Mouse (Mus musculus) urinary bladder, postnatal 25 days (tissue): ENCODE data around the gene Zfp260.
"Not testable (repeated sequence)": the region's sequence is repeated elsewhere in the genome, so short reads cannot be mapped to it uniquely, and the experiment has no call there.

Experiments used
- DNase-seq: peaks from one replicate; pipeline ENCODE4 v3.0.0; 2022; ENCODE audit warnings: low spot score

Zfp260 gene

DNA sequence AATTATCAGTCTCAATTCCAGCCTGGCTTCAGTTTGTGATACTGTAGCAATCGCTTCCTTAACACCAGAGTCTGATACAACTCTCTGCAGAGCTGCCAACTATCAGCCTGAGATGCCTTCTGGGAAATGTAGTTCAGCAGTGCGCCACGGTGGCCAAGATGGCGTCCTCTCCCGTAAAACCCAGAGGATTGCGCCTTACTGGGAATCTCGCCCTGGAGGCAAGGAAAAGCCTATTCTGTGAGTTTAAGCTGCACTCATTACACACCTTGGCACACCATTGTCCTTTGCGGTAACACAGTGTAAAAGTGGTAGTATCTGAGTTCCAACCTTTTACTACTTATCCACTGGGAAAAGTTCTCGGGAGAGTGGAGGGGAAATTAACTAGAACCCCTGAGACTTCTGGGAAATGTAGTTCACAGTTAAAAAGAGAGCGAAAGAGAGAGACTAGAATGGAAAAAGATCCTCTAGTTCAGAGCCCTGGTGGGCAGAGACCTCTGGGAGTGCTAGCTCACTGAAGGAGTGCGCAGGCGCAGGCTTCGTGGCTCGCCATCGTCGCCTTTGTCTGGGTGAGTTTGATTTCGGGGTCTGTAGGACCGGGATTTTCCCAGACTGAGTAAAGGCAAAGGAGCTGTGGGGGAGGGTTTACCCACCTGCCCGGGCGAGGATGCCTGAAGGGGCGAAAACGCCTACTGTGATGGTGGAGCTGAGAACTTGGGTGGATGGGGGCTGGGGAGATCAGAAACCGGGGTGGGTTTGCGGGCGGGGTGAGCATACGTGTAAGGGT, at the start of gene Zfp260:
Gene Zfp260, plus strand, starts transcription at position 132 of the 784 bp plus-strand sequence.
- peak; percentile 85 for DNase-seq

DNA sequence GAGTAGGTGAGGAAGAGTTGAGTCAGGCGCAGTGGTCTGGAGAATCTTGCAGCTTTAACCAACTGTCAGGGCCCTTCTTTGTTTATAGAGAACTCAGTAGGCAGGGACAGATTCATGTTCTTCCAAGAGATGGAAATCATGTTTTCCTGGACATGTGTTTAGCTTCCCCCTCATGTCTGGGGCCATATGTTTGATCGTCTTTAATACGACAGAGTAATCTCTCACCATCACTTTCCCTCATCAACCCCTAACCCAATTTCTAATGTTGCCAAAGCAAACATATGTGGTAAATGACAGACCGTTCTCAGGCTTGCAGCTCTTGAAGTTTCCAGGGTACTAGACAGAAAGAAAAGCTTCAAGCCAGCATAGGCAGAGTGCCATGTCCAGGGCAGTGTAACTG, 46.5 kb upstream of the Zfp260 start:
- no peak for DNase-seq

DNA sequence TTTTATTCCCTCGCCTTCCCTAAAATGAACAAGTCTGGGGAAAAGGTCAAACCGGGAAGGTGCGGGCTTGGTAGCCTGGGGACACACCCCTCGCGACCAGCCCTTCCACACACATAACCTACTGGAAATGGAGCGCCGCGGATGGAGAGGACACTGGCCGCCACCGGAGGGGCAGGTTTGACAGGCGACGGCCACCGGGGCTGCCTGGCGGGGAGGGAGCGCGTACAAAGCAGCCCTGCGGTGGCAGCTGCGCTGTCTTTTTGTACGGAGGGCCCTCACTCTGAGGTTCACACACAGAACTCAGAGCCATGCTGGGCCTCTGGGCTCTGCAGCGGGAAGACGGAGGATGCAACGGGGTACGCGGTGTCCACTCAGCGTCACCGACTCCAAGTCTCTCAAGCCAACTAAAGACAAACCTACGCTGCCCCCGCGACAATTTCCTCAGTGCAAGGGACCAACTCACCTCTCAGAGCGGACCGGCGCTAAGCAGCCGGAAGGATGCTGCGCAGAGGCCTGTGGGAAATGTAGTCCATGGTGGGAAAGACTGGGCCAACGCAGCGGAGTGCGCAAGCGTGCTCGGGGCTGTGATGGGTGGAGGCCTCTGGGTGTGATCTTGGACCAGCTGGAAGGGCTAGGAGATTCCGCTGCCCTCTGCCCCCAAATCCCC, 43.6 kb upstream of the Zfp260 start, which contains the start of gene Zfp14:
Gene Zfp14, minus strand, starts transcription at position 499 of the 667 bp plus-strand sequence.
- DNase-seq, result peak; percentile 86

DNA sequence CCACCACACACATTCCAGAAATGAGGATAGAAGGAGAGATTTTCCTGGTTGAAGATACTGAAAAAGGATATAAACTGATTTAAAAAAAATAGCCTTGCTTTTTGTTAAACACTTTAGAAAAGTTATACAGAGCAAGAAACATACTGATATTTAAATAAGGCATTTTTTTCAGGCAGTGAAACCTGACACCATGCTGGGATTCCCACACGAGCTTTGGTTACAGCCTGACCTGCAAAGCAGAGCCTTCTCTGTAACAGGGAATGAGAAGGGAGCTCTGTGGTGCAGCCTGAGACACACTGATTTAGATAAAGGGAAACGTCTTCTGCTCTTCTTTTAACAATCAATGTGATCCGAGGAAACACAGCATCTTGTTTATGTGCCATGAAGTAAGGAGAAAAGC, 41.0 kb upstream of the Zfp260 start:
- DNase-seq, result no peak

DNA sequence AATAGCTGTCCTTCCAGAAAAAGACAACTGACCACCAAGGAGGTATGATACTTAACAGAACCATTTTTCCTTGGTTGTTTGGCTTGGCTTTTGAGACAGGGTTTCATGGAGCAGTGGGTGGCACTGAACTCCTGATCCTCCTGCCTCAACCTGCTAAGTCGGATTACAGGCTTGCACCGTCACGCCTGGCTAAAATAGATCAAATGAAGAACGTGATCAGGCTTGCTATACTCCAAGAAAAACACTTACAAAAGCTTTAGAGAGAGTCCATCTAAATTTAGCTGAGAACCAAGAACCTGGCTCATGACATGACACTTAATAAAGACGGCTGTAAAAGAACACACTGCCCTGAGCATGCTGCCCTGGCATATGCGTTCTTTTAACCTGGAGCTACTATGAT, 34.2 kb upstream of the Zfp260 start:
- DNase-seq, result no peak

DNA sequence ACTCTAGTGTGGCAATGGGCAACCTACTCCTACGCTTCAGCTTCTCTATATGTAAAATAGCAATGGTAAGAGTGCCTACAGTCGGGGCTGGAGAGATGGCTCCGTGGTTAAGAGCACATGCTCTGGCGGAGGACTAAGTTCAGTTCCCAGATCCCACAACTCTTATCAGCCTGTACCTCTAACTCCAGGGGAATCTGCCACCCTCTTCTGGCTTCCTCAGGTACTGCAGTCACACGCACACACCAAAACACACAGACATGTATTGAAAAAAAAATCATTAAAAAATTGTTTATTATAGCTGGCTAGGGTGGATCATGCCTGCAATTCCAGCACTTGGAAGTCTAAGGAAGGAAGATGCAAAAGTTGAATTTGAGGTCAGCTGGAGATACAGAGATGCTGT, 32.1 kb upstream of the Zfp260 start:
- DNase-seq, result no peak

DNA sequence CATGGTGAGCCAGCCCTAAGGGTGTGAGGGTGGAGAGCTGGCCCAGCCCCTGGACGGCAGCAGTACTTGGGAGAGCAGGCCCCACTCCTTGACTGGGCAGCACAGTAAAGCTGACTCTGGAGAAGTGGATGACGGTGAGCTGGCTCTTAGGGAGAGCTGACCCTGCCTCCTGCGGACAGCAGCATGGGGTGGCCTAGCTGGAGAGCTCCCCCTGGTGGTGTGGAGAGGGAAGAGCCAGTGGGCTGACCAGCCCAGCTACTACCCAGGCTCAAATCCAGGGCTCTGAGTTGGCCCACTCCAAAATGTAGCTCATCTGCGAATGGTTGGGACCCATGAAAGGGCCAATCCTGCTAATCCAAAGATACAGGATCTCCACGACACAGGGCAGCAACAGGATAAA, 30.0 kb upstream of the Zfp260 start:
- DNase-seq, result no peak

DNA sequence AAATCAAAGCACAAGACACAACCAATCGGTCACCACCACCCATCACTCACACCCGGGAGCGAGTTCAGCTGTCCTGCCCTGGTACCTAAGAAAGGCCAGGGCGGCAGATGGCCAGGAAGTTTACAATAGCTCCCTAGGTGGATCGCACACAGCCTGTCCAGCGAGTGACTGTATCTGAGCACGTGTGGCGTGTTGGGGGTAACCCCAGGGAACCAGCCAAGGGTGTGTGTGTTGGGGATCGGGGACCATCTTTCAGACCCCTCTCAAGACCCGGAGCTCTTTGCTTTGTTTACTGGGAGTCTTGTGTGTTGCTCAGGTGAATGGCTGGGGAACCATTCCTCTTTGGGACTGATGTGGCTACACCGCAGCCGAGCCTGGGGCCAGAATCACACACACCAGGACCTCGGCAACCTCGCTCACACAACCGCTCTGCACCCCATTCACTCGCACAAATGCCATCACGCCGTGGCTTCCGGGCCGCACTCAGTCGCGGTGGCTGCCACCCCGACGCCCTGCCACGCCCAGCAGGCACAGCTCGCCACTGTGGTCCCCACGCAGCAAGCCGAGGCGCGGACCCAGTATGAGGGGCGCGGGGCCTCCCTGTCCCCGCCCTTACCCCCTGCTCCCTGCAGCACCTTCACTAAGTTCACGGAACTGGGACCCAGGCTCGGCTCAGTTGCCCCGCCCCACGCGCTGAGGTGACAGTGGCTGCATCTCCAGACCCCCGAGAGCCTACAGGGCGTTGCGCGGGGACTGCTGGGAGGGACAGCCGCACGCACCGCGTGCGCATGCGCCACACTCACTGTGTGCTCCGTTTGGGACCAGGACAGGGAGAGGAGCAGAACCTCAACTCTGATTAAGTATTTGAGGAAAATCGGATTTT, 22.2 kb upstream of the Zfp260 start, which contains the start of gene Zfp82:
Gene Zfp82, minus strand, starts transcription at position 755 of the 883 bp plus-strand sequence.
- DNase-seq, result peak; percentile 73

DNA sequence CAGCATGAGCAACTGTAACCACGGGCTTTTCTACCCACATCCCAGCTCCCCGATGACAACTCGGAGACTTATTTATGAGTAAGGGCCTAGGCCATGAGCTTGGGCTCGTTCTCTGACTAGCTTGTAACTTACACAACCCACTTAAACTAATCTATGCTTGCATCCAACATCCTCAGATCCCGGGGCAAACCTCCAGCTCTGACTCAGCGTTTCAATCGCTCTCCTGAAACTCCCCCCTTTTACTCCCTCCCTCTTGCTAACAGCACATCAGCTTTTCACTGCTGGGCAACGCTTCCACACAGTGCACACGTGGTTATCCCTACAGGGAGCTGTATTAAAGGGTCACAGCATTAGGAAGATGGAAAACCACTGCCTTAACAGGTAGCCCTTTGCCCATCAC, 8.1 kb upstream of the Zfp260 start:
- no peak for DNase-seq

DNA sequence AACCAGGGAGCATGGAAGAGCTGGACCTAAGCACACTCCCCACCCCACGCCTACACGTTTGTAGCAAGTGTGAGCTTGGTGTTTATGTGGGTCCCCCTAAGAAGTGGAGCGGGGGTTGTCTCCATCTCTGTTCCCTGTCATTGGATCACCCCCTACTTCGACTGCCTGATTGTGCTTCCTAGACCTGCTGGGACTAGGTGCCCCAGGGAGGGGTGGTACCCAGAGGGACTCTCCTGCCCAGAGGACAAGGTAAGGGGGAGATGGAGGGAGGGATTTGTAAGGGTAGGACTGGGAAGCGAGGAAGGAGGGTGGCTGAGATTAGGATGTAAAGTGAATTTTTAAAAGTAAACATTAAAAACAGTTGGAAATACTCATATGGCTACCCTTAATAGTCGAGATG, 5.2 kb upstream of the Zfp260 start:
- DNase-seq, result no peak

DNA sequence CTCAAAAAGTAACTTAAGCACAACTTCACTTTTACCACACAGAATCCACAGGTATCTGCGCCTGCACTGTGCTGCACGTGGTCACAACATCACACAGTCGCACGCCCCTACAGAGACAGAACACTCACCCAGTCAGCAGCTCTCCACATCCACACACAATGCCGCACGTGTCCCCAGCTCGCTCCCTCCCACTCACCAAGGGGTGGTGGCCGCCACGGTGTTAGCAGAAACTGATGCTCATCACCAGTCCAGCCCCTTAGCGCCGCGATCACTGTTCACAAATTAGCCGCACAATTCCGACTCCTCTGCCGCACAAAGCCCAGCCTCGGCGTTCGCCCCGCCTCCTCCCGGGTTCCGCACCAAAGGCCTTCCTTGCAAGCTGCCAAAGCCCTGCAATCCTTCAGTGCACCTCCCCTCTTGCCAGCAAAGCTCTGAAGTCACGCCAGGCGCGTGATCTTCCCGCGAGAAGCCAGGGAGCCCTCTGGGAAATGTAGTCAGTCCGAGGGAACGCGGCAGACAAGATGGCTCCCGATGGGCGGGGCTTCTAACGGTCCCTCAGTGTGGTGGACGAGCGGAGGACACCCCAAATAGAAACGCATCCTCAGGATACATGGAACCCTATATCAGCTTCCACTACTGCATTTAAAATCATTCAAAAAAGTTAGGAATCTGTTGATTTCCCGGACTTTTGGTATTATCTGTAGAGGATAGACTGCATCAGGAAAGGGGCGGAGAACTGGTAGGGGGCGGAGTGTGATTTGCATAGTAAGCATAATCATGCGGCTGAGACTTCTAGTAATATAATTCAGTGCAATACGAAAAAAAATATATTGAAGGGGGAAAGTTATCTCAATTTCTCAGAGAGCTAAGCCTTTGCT, 4.2 kb upstream of the Zfp260 start, which contains the start of the genes Gm26920 and Zfp566:
Gene Gm26920, minus strand, starts transcription at position 319 of the 878 bp plus-strand sequence.
Gene Zfp566, minus strand, starts transcription at position 436 of the 878 bp plus-strand sequence.
- peak; percentile 90 for DNase-seq

DNA sequence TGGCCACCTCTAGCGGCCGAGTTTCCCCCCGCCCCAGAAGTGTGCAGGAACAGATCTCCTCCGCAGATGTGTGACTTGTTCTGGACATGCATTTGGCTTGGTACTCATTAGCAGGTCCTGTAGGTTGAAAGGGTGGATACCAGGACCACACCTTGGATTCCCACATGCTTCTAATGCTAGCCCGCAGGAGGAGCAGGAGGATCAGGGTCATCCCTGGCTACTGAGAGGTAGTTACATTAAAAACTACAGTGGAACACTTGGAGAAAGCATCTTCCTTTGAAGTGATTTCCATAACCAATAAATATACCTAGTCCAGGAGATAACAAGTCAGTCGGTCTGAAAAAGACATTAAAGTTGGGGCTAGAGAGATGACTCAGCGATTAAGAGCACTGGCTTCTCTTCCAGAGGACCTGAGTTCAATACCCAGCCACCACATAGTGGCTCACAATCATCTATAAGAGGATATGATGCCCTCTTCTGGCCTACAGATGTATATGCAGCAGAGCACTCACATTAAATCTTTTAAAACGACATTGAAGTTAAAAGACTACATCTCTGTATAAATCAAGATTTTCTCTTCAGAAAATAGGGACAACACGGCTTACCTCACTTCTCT, 3.5 kb upstream of the Zfp260 start:
- no peak for DNase-seq

DNA sequence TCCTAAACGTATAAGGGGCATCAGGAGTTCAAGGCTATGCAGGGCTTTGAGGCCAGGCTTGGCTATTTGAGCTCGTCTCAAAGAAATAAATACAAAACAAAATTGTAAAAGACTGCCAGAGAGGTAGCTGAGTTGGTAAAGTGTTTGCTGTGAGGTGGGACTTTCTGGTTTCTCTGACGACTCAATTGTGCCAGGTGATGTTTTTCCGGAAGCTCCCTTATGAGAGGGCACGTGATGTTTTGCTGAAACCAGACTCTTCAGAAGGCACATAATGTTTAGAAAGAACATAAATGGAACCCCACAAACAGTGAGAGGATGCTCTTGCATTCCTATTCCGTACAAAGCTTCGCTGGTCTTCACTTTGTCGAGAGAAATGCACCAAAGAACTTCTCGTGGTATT, 1.9 kb upstream of the Zfp260 start:
- DNase-seq, result no peak

DNA sequence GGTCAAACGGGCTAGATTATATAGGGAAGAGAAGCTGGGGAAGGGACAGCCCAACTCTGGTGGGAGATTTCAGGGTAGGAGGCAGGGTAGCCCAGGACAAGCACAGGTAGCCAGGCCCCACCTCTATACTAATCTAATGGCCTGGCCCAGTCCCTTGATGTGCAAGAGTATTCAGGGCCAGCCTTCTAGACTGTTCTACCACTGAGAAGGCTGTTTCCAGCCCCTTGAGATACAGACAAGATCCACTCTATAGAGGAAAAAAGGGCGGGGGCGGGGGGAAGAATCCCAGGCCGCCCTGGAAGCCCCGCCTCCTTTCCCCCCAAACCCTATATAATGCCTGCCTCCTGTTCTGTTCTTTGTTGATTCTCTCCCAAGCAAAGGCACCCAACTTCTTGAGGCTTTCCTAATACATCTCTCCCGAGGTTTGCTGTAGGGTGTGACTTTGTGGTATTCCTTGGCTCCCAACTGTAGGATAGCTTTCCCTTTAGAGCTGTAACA, 610 bp upstream of the Zfp260 start:
- no peak for DNase-seq

DNA sequence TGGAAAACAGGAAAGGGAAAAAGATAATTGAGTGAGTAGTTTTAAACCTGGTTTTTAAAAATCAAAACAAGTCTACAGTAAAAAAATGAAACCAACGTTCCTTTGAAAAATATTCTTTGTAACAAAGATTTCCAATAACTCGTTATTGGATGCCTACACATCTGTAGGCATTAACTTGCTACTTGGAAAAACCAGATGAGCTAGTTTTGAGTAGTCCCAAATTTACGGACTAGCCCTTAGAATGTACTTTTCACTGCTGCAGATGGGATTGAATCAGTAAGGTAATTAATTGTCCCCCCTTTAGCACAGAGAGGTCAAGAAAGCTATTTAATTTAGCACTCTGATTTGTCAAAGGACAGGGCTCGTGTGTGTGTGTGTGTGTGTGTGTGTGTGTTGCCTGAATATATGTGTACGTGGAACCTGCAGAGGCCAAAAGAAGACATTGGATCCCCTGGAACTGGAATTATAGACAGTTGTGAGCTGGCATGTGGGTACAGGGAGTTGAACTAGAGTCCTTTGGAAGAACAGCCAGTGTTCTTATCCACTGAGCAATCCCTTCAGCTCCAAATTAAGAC, 1.1 kb downstream of the Zfp260 start:
- DNase-seq, result no peak

DNA sequence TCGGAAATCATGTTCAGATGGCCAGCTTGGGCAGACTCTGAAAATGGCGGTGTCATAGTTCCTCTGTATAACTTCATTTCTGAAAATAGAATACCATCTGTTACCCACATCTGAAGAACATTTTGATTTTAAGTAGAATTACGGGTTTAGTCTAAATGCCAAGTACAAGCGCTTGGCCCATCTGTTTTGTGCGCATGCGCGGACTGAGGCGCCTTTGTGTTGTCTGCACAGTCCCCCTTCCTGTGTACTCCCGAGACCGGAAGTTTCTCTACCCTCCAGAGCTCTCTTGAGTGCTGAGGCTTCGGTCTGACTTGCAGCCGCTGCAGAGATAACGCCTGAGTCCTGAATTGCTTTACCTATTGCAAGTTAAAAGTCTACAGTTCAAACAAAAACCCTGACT, 4.7 kb downstream of the Zfp260 start:
- DNase-seq, result no peak

DNA sequence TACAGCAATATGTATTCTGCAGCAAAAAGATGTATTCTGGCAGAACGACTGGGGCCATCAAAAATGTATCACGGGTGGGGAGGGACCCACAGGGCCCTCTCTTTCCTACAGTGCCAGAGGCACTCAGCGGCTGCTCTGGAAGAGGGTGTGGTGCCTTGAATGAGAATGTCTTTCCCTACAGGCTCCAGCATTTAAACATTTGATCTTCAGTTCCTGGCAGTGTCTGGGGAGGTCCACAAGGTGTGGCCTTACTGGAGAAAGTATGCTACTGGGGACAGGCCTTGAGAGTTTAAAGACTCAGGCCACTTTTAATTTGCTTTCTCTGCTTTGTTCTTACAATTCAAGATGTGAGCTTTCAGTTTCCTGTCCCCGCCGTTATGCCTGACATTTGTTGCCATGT, 21.5 kb downstream of the Zfp260 start:
- DNase-seq, result no peak

DNA sequence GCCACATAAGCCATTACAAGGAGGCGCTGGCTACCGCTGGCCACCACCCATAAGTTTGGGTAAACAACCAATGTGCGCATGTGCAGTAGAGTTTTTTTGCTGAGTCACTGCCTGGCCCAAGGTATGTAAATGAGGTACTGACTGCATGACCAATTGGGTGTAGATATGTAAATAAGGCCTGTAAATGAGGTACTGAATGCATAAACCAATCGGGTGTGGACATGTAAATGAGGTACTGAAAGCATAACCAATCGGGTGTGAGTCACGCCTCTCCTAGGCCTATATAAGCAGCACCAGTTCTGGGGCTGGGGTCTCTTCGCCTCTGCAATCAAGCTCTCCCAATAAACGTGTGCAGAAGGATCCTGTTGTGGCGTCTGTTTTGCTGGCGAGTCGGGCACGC, 23.4 kb downstream of the Zfp260 start:
- DNase-seq, result not testable (repeated sequence)

DNA sequence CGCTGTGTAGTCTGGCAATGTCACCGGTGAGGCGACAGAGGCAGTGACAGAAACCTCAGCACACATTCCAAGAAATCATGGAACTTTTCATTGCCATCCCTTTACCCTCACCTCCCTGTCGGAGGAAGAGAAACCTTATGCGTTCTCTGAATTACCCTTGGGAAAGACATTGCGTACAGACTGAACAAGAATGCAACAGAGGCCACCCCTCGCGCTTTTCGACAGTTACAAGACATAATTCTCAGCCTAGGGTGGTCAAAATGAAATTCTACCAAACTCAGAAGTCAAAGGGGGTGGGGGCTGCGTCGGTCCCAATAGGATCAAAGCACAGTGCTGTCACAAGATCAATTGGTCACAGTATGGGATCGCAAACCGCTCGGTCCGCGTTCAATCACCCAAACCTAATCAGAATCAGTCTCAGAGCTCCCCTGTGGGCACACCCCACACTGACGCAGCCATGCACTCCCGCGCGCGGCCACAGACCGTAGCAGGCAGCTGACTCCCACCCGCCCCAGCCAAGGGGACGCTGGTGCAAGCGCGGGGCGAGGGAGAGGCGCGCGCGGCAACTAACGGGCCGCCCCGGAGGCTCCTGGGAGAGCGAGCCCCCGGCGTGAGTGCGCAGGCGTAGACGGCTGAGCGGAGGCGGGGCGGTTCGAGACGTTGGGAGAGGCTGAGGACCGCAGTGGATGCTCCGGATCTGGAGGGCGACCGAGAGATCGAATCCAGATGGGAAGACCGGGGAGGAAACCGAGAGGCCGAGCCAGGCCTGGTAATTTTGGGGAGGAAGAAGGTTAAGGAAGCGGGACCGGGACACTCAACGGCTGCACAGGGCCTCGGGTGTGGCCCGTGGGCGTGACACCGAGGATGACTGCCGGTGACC, 27.0 kb downstream of the Zfp260 start, which contains the start of gene Zfp382:
Gene Zfp382, plus strand, starts transcription at position 635 of the 880 bp plus-strand sequence.
- DNase-seq, result peak; percentile 83
